Mouse (Mus musculus): ENCODE data around the gene Kif21b. TPM values are rescaled to one million over a fixed set of nuclear protein-coding genes. Genes with fewer than 3 reads are reported as not detected.

Kif21b gene
- polyA plus RNA-seq, 1 experiment = 0.03 TPM

DNA sequence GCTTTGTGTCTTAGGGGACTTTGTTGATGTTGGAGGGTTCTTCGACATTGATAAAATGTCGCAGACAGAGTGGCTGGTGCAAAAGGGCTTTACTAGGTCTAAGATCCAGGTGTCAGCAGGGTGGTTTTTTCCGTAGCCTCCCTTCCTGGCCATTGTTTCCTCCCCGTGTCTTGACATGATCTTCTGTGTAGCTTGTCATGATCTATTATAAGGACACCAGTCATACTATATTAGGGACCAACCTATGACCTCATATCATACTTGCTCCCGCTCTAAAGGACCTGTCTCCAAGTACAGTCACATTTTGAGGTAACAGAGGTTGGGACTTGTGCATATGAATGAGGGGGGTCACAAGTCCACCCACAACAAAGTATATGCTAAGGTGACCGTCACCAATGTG lies 29.7 kb downstream of the Kif21b start:
- Histone ChIP-seq H3K4me1 (ENCODE audit: control insufficient read depth) (peaks cover under 1% of the 10 kb centered on the region; the same call in 1 of the 2 replicates), H3K27me3 (ENCODE audit: control insufficient read depth) (no peaks in the 10 kb centered on the region), H3K9me3 (ENCODE audit: control insufficient read depth, low read length) (no peaks in the 10 kb centered on the region), H3K36me3 (ENCODE audit: control insufficient read depth) (peaks cover 5% of the 10 kb centered on the region), H3K4me3 (replicated peaks) (no peak overlapping the region)
- TF ChIP-seq TAL1 (IDR thresholded peaks at IDR 0.05; ENCODE audit: low read length) = no peak
- no peak for TF ChIP-seq GATA1 (IDR thresholded peaks at IDR 0.05; ENCODE audit: low read length)

DNA sequence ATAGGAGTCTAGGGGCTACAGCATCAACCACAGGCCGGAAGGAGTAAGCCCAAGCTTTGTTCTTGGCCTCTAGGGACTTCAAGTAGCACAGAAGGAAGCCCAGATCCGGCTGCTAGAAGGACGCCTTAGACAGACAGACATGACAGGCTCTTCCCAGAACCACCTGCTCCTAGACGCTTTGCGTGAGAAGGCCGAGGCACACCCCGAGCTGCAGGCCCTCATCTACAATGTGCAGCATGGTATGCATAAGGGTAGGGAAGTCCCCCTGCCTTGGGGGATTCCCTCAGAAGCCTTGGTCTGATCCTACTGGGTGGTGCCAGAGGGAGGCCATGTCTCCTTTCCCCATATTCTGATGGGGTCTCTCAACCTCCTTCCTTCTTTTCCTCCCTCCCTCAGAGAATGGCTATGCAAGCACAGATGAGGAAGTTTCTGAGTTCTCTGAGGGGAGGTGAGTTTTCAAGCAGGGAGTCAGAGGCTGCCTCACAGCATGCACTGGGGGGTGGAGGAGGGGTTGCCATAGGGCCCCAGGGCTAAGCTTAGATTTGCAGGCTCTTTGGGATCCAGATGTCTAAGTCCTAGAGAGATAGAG lies 30.2 kb downstream of the Kif21b start:
- Histone ChIP-seq H3K4me3 (replicated peaks) (no peak overlapping the region), H3K4me1 (ENCODE audit: control insufficient read depth) (peaks cover 2% of the 10 kb centered on the region; the same call in 1 of the 2 replicates), H3K27me3 (ENCODE audit: control insufficient read depth) (no peaks in the 10 kb centered on the region), H3K9me3 (ENCODE audit: control insufficient read depth, low read length) (no peaks in the 10 kb centered on the region), H3K36me3 (ENCODE audit: control insufficient read depth) (peaks cover 2% of the 10 kb centered on the region; the same call in 1 of the 2 replicates)
- TF ChIP-seq GATA1 (IDR thresholded peaks at IDR 0.05; ENCODE audit: low read length) (no peak), TAL1 (IDR thresholded peaks at IDR 0.05; ENCODE audit: low read length) (no peak)

DNA sequence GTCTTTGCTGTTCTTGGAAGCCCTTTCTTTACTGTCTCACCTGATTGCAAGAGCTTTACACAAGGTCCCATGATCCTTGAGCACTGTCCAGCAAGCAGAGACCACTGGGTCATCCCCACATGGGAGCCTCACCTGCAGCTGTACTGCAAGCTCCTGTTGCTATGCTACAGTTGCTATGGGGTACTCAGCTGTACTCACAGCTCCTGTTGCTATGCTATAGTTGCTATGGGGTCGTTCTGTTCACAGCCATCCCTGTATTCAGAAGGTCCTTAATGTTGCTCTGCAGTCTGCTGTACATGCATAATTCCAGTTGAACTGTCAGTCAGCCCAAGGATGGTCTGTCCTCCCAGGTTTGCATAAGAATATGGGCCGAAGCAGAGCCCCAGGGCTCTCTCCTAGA lies 34.2 kb downstream of the Kif21b start:
- H3K27me3 ChIP-seq (ENCODE audit: control insufficient read depth) = no peaks in the 10 kb centered on the region
- no peaks in the 10 kb centered on the region; the same call in 1 of the 2 replicates for H3K36me3 ChIP-seq (ENCODE audit: control insufficient read depth)
- peaks cover 9% of the 10 kb centered on the region for H3K4me1 ChIP-seq (ENCODE audit: control insufficient read depth)
- no peak for TF ChIP-seq GATA1 (IDR thresholded peaks at IDR 0.05; ENCODE audit: low read length)
- no peak for TF ChIP-seq TAL1 (IDR thresholded peaks at IDR 0.05; ENCODE audit: low read length)
- H3K4me3 ChIP-seq (replicated peaks) = no peak overlapping the region
- no peaks in the 10 kb centered on the region for H3K9me3 ChIP-seq (ENCODE audit: control insufficient read depth, low read length)

DNA sequence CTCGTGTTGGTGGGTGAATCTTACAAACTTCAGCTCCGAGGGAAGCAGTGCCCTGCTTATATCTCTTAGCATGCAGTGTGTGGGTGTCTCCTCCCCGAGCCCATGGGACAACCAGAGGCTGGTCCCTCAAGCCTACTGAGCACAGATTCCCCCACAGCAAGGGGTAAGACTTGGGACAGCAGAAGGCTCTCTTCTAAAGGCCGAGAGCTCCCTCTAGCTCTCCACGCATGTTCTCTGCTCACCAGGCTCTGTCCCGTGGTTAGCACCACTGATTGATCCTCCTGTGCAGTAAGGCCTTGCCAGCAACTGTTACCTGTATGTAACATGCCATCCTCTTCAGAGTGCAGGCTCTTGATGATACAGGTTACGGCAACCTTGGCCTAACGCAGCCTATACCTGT lies 36.5 kb downstream of the Kif21b start:
- Histone ChIP-seq H3K27me3 (ENCODE audit: control insufficient read depth) (no peaks in the 10 kb centered on the region), H3K9me3 (ENCODE audit: control insufficient read depth, low read length) (no peaks in the 10 kb centered on the region), H3K36me3 (ENCODE audit: control insufficient read depth) (no peaks in the 10 kb centered on the region; the same call in none of the 2 replicates), H3K4me3 (replicated peaks) (no peak overlapping the region), H3K4me1 (ENCODE audit: control insufficient read depth) (peaks cover 15% of the 10 kb centered on the region)
- TF ChIP-seq TAL1 (IDR thresholded peaks at IDR 0.05; ENCODE audit: low read length) (no peak), GATA1 (IDR thresholded peaks at IDR 0.05; ENCODE audit: low read length) (no peak)

DNA sequence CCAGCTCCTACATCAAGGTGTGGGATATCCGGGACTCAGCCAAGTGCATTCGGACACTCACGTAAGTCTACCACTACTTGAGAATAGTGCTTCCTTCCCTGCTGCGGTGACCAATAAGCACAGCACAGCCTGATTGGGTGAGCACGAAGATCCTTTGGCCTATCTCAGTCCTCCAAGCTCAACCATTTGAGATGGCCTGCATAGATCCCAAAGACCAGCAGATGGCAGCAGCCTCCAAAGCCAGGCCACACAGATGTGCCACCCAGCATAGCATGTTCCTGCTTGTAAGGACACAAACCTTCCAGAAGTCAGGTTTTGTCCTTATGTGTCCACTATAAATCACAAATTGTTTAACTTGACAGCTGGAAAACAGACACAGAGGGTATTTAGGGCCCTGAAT lies 38.9 kb downstream of the Kif21b start:
- Histone ChIP-seq H3K4me3 (replicated peaks) (no peak overlapping the region), H3K4me1 (ENCODE audit: control insufficient read depth) (peaks cover 40% of the 10 kb centered on the region), H3K27me3 (ENCODE audit: control insufficient read depth) (no peaks in the 10 kb centered on the region), H3K9me3 (ENCODE audit: control insufficient read depth, low read length) (no peaks in the 10 kb centered on the region), H3K36me3 (ENCODE audit: control insufficient read depth) (peaks cover 2% of the 10 kb centered on the region)
- TF ChIP-seq GATA1 (IDR thresholded peaks at IDR 0.05; ENCODE audit: low read length) (no peak), TAL1 (IDR thresholded peaks at IDR 0.05; ENCODE audit: low read length) (no peak)

DNA sequence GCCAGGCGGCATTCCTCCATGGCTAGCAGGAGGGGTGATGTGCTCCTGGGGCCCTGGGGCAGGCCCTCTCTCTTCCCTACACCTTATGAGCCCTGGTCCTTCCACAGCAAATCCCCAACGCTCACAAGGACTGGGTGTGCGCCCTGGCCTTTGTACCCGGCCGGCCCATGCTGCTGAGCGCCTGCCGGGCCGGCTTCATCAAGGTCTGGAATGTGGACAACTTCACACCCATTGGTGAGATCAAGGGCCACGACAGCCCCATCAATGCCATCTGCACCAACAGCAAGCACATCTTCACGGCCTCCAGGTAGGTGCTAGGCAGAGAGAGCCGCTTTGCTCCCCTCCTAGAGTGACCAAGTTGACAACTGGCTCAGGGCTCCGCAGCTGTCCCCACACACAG lies 41.5 kb downstream of the Kif21b start:
- Histone ChIP-seq H3K4me1 (ENCODE audit: control insufficient read depth) (peaks cover 63% of the 10 kb centered on the region), H3K4me3 (replicated peaks) (no peak overlapping the region), H3K27me3 (ENCODE audit: control insufficient read depth) (no peaks in the 10 kb centered on the region), H3K9me3 (ENCODE audit: control insufficient read depth, low read length) (no peaks in the 10 kb centered on the region), H3K36me3 (ENCODE audit: control insufficient read depth) (peaks cover 2% of the 10 kb centered on the region)
- TF ChIP-seq GATA1 (IDR thresholded peaks at IDR 0.05; ENCODE audit: low read length) (no peak), TAL1 (IDR thresholded peaks at IDR 0.05; ENCODE audit: low read length) (no peak)

DNA sequence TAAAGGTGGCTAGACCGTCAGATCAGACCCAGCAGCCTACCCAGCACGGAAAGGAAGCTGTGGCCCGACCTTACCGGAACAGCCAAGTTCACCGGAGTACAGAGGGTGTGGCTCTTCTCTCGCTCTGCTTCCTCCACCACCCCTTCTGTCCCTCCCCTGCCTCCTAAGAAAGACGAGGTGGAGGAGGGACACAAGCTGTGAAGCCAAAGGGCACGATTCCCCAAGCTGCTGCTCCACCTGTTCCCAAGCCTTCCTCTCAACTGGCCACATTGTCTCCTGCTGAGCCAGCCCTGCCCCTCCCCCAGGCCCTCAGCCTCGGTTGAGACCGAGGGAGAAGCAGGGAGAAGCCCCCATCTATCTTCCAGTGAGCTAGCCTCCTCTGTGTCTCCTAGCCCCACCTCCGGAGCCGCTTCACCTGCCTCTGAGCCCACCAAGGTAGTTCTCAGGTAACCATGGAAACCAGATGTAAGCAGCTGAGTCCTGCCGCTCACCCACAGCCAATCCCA lies 43.0 kb downstream of the Kif21b start:
- H3K36me3 ChIP-seq (ENCODE audit: control insufficient read depth) = peaks cover 2% of the 10 kb centered on the region

DNA sequence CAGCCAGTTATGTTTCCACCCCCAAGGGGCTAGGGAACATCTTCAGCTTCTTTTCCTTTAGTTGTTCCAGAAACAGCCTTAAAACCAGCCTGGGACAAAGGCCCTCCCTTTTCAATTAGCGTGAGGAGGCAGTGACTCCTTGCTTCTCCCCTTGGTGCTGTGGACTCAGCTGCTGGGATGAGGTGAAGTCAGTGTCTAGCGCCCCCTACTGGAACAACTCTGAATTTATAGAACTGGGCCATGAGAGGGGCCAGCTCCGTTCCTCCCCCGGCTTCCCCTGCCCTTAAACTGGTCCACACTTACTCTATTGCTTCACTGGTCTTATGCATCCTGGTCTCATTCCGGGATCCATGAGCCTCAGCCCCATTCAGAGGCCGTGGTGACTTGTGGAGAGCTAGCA lies 44.0 kb downstream of the Kif21b start:
- H3K4me1 ChIP-seq (ENCODE audit: control insufficient read depth) = peaks cover 81% of the 10 kb centered on the region
- TF ChIP-seq GATA1 (IDR thresholded peaks at IDR 0.05; ENCODE audit: low read length) (no peak), TAL1 (IDR thresholded peaks at IDR 0.05; ENCODE audit: low read length) (no peak)
- H3K27me3 ChIP-seq (ENCODE audit: control insufficient read depth) = no peaks in the 10 kb centered on the region
- H3K36me3 ChIP-seq (ENCODE audit: control insufficient read depth) = peaks cover 2% of the 10 kb centered on the region
- H3K4me3 ChIP-seq (replicated peaks) = peak overlapping the region; percentile 44
- H3K9me3 ChIP-seq (ENCODE audit: control insufficient read depth, low read length) = no peaks in the 10 kb centered on the region

More for the DNA sequence above, 43.0 kb downstream of the Kif21b start:
- Histone ChIP-seq H3K9me3 (ENCODE audit: control insufficient read depth, low read length) (no peaks in the 10 kb centered on the region), H3K27me3 (ENCODE audit: control insufficient read depth) (no peaks in the 10 kb centered on the region), H3K4me3 (replicated peaks) (peak overlapping the region; percentile 60), H3K4me1 (ENCODE audit: control insufficient read depth) (peaks cover 76% of the 10 kb centered on the region)
- TF ChIP-seq TAL1 (IDR thresholded peaks at IDR 0.05; ENCODE audit: low read length) (no peak), GATA1 (IDR thresholded peaks at IDR 0.05; ENCODE audit: low read length) (no peak)

DNA sequence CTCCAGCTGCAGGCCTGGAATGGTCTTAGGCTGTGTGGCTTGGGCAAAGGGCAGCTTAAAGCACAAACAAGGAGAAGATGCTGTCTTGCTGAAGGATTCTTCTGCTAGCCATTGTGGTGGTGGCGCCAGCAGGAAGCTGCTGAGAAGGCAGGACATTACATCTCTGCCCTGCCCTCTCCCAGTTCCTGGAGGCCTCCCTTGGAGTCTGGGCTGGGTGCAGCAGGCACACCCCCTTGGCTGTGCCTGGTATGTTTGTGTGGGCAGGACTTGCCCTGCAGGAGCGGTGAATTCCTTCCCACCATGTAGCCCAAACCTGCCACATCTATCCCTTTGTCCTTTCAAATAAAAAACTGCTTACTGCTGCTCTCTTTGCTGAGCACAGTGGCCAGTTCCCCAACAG lies 45.9 kb downstream of the Kif21b start:
- Histone ChIP-seq H3K9me3 (ENCODE audit: control insufficient read depth, low read length) (no peaks in the 10 kb centered on the region), H3K4me1 (ENCODE audit: control insufficient read depth) (peaks cover 98% of the 10 kb centered on the region), H3K27me3 (ENCODE audit: control insufficient read depth) (no peaks in the 10 kb centered on the region), H3K36me3 (ENCODE audit: control insufficient read depth) (peaks cover 2% of the 10 kb centered on the region; the same call in 1 of the 2 replicates), H3K4me3 (replicated peaks) (no peak overlapping the region)
- no peak for TF ChIP-seq TAL1 (IDR thresholded peaks at IDR 0.05; ENCODE audit: low read length)
- no peak for TF ChIP-seq GATA1 (IDR thresholded peaks at IDR 0.05; ENCODE audit: low read length)

Data from erythroblast, embryonic 14.5 days (primary cell).